Mouse (Mus musculus): Measurements from ENCODE around the gene Ankrd13c. TPM values are rescaled to one million over a fixed set of nuclear protein-coding genes. Genes with fewer than 3 reads are reported as not detected.

Gene Ankrd13c
- polyA plus RNA-seq, 1 experiment from 2014 or later = 13.8 TPM

- ATAC-seq = no peak
- H3K36me3 ChIP-seq (ENCODE audit: insufficient read depth, low read length) = no peaks in the 10 kb centered on the region
- no peak overlapping the region for H3K4me3 ChIP-seq (ENCODE audit: low read depth, low read length)
- no peaks in the 10 kb centered on the region for H3K9me3 ChIP-seq (ENCODE audit: low read length)
- whole genome bisulfite sequencing = 59% methylated on average over 2 of the region's 2 CpGs
- no peak overlapping the region for H3K9ac ChIP-seq (replicated peaks; ENCODE audit: low read depth)
- no peak for DNase-seq (ENCODE audit: low spot score)
- H3K4me1 ChIP-seq (ENCODE audit: insufficient read depth, low read depth, low read length) = no peaks in the 10 kb centered on the region
- H3K27me3 ChIP-seq (replicated peaks; ENCODE audit: insufficient read depth, low read length) = no peaks in the 10 kb centered on the region
- no peak overlapping the region for H3K4me2 ChIP-seq (replicated peaks; ENCODE audit: low read depth, low read length)
- TF ChIP-seq CTCF (IDR thresholded peaks at IDR 0.05) = no peak
- TF ChIP-seq EP300 (IDR thresholded peaks at IDR 0.05) = no peak
- no peak overlapping the region for H3K27ac ChIP-seq (ENCODE audit: low read length)
These were observed 8.5 kb upstream of the Ankrd13c start for GRCm38 (mm10) chr3:157938585-157938984.

- TF ChIP-seq CTCF (IDR thresholded peaks at IDR 0.05) (no peak), EP300 (IDR thresholded peaks at IDR 0.05) (no peak)
- Histone ChIP-seq H3K4me2 (replicated peaks; ENCODE audit: low read depth, low read length) (peak overlapping the region; percentile 92), H3K36me3 (ENCODE audit: insufficient read depth, low read length) (no peaks in the 10 kb centered on the region), H3K27ac (ENCODE audit: low read length) (peak overlapping the region; percentile 99), H3K9ac (replicated peaks; ENCODE audit: low read depth) (peak overlapping the region; percentile 95), H3K27me3 (replicated peaks; ENCODE audit: insufficient read depth, low read length) (no peaks in the 10 kb centered on the region), H3K4me3 (ENCODE audit: low read depth, low read length) (peak overlapping the region; percentile 93), H3K4me1 (ENCODE audit: insufficient read depth, low read depth, low read length) (peaks cover 4% of the 10 kb centered on the region; the same call in 1 of the 2 replicates), H3K9me3 (ENCODE audit: low read length) (no peaks in the 10 kb centered on the region)
- DNase-seq (ENCODE audit: low spot score) (peak; percentile 37), ATAC-seq (peak; percentile 63)
- under 1% methylated on average over 87 of the region's 93 CpGs for WGBS
These were observed 593 bp downstream of the Ankrd13c start for GRCm38 (mm10) chr3:157947383-157948280.

DNA sequence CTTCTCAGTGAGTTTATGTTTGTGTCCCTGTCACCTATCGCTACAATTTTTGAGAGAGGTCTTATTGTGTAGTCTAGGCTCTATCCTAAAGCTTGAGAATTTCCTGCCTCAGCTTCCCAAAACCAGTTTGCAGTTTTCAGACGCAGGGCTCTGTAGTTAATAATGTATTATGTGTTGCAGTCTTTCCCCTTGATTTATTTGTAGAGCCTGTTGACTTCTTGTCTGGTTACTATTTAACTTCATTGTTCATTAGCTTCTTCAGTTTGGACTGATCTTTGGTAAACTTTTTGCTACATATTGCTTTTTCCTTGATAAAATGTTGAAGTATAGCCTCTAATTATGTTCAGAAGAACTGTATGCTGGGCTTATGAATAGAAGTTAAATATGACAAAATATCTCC, 5.7 kb downstream of the Ankrd13c start:
- H3K4me1 ChIP-seq (ENCODE audit: insufficient read depth, low read depth, low read length) = peaks cover 4% of the 10 kb centered on the region; the same call in 1 of the 2 replicates
- H3K4me2 ChIP-seq (replicated peaks; ENCODE audit: low read depth, low read length) = no peak overlapping the region
- H3K4me3 ChIP-seq (ENCODE audit: low read depth, low read length) = no peak overlapping the region
- DNase-seq (ENCODE audit: low spot score) (no peak), ATAC-seq (no peak)
- no peak overlapping the region for H3K9ac ChIP-seq (replicated peaks; ENCODE audit: low read depth)
- H3K36me3 ChIP-seq (ENCODE audit: insufficient read depth, low read length) = no peaks in the 10 kb centered on the region
- WGBS = 84% methylated on average over 2 of the region's 2 CpGs
- H3K9me3 ChIP-seq (ENCODE audit: low read length) = no peaks in the 10 kb centered on the region
- no peak for TF ChIP-seq CTCF (IDR thresholded peaks at IDR 0.05)
- TF ChIP-seq EP300 (IDR thresholded peaks at IDR 0.05) = no peak
- H3K27me3 ChIP-seq (replicated peaks; ENCODE audit: insufficient read depth, low read length) = no peaks in the 10 kb centered on the region
- no peak overlapping the region for H3K27ac ChIP-seq (ENCODE audit: low read length)

DNA sequence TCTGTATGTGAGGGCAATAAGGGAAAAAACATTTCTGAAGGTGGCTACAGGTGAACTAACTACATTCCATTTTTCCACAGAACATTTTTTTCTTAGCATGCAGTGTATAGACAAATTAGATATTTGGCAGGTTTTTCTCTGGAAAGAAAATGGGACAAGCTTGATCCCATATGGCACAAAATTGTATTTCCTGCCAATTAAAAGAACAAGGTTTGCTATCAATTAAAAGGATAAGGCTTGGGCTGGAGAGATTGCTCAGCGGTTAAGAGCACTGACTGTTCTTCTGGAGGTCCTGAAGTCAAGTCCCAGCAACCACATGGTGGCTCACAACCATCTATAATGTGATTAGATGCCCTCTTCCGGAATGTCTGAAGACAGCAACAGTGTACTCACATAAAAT, 8.4 kb downstream of the Ankrd13c start:
- Histone ChIP-seq H3K27ac (ENCODE audit: low read length) (no peak overlapping the region), H3K9me3 (ENCODE audit: low read length) (no peaks in the 10 kb centered on the region), H3K4me3 (ENCODE audit: low read depth, low read length) (no peak overlapping the region), H3K9ac (replicated peaks; ENCODE audit: low read depth) (no peak overlapping the region), H3K4me2 (replicated peaks; ENCODE audit: low read depth, low read length) (no peak overlapping the region), H3K4me1 (ENCODE audit: insufficient read depth, low read depth, low read length) (no peaks in the 10 kb centered on the region), H3K36me3 (ENCODE audit: insufficient read depth, low read length) (no peaks in the 10 kb centered on the region), H3K27me3 (replicated peaks; ENCODE audit: insufficient read depth, low read length) (no peaks in the 10 kb centered on the region)
- TF ChIP-seq CTCF (IDR thresholded peaks at IDR 0.05) (no peak), EP300 (IDR thresholded peaks at IDR 0.05) (no peak)
- no peak for ATAC-seq
- WGBS = 85% methylated on average over 2 of the region's 2 CpGs
- DNase-seq (ENCODE audit: low spot score) = no peak

DNA sequence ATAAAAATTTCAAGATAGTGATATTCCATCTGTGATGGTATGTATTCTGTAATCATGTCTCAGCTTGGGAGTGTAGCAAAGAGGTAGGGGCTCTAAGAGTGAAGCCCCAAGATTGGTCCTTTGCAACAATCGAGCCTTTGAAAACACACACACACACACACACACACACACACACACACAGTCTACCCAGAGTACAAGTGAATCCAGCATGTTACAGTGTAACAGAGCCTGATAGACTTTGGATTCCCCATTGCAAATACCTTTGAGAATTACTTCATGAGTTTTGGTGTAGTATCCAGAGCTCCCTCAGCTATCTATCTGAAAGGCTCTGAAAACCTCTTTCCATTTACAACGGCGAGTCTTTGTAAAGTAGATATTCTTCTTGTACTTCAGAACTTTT, 9.2 kb downstream of the Ankrd13c start:
- Histone ChIP-seq H3K27me3 (replicated peaks; ENCODE audit: insufficient read depth, low read length) (no peaks in the 10 kb centered on the region), H3K4me3 (ENCODE audit: low read depth, low read length) (no peak overlapping the region), H3K4me1 (ENCODE audit: insufficient read depth, low read depth, low read length) (no peaks in the 10 kb centered on the region), H3K4me2 (replicated peaks; ENCODE audit: low read depth, low read length) (no peak overlapping the region), H3K27ac (ENCODE audit: low read length) (no peak overlapping the region), H3K9me3 (ENCODE audit: low read length) (no peaks in the 10 kb centered on the region), H3K9ac (replicated peaks; ENCODE audit: low read depth) (no peak overlapping the region), H3K36me3 (ENCODE audit: insufficient read depth, low read length) (no peaks in the 10 kb centered on the region)
- DNase-seq (ENCODE audit: low spot score) (no peak), ATAC-seq (no peak)
- 97% methylated on average over 3 of the region's 3 CpGs for WGBS
- TF ChIP-seq EP300 (IDR thresholded peaks at IDR 0.05) (no peak), CTCF (IDR thresholded peaks at IDR 0.05) (no peak)

DNA sequence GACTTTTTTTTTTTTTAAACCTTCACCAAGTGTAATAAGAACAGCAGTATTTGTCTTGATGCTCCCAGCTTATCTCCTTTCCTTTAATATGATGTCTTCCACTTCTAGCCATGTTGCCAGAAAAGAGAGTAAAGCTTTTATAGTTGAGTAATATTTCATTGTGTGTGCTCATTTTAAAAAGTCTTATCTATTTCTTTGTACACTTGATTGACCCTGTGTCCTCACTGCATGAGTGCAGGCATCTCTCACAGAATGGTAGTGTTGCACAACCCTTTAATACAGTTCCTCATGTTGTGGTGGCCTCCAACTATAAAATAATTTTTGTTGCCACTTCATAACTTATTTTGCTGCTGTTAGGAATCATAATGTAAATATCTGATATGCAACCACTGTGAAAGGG, 10.3 kb downstream of the Ankrd13c start:
- H3K27ac ChIP-seq (ENCODE audit: low read length) = no peak overlapping the region
- H3K27me3 ChIP-seq (replicated peaks; ENCODE audit: insufficient read depth, low read length) = no peaks in the 10 kb centered on the region
- H3K4me3 ChIP-seq (ENCODE audit: low read depth, low read length) = no peak overlapping the region
- H3K4me1 ChIP-seq (ENCODE audit: insufficient read depth, low read depth, low read length) = no peaks in the 10 kb centered on the region
- TF ChIP-seq EP300 (IDR thresholded peaks at IDR 0.05) (no peak), CTCF (IDR thresholded peaks at IDR 0.05) (no peak)
- ATAC-seq (no peak), DNase-seq (ENCODE audit: low spot score) (no peak)
- H3K36me3 ChIP-seq (ENCODE audit: insufficient read depth, low read length) = 0 out of 2 replicates have a peak, but pooled peaks cover 3% of the 10 kb centered on the region
- H3K9ac ChIP-seq (replicated peaks; ENCODE audit: low read depth) = no peak overlapping the region
- H3K9me3 ChIP-seq (ENCODE audit: low read length) = no peaks in the 10 kb centered on the region
- no peak overlapping the region for H3K4me2 ChIP-seq (replicated peaks; ENCODE audit: low read depth, low read length)

Data from lung, postnatal 0 days (tissue).